Mouse (Mus musculus): Measurements from ENCODE around the gene Gnat1. TPM values are rescaled to one million over a fixed set of nuclear protein-coding genes. Genes with fewer than 3 reads are reported as not detected.
"Not testable (repeated sequence)": the region's sequence is repeated elsewhere in the genome, so short reads cannot be mapped to it uniquely, and the experiment has no call there.

Gnat1 gene
- polyA plus RNA-seq, 1 experiment from 2014 or later, result 2.2 TPM

GRCm38 (mm10) chr9:107682405-107682804 is 2.9 kb upstream of the Gnat1 start:
- no peaks in the 10 kb centered on the region for H3K27me3 ChIP-seq (replicated peaks)
- H3K4me2 ChIP-seq, result no peak overlapping the region
- H3K4me1 ChIP-seq, result no peaks in the 10 kb centered on the region
- no peak overlapping the region for H3K9ac ChIP-seq
- peaks cover 24% of the 10 kb centered on the region for H3K36me3 ChIP-seq (replicated peaks)
- WGBS, result 90% methylated on average over 20 of the region's 20 CpGs
- H3K9me3 ChIP-seq, result no peaks in the 10 kb centered on the region
- no peak overlapping the region for H3K27ac ChIP-seq
- ATAC-seq (replicated peaks), result no peak
- no peak overlapping the region for H3K4me3 ChIP-seq

GRCm38 (mm10) chr9:107678861-107679260 is 651 bp downstream of the Gnat1 start:
- H3K9ac ChIP-seq, result no peak overlapping the region
- ATAC-seq (replicated peaks), result no peak
- no peak overlapping the region for H3K27ac ChIP-seq
- H3K36me3 ChIP-seq (replicated peaks), result peaks cover 11% of the 10 kb centered on the region
- H3K4me1 ChIP-seq, result peaks cover 17% of the 10 kb centered on the region
- H3K4me3 ChIP-seq, result no peak overlapping the region
- 93% methylated on average over 2 of the region's 2 CpGs for WGBS
- no peaks in the 10 kb centered on the region for H3K9me3 ChIP-seq
- peaks cover 21% of the 10 kb centered on the region for H3K27me3 ChIP-seq (replicated peaks)
- no peak overlapping the region for H3K4me2 ChIP-seq

GRCm38 (mm10) chr9:107677819-107678526 is 1.5 kb downstream of the Gnat1 start:
- WGBS, result 34% methylated on average over 14 of the region's 14 CpGs
- H3K4me1 ChIP-seq, result peaks cover 17% of the 10 kb centered on the region
- H3K27me3 ChIP-seq (replicated peaks), result peaks cover 21% of the 10 kb centered on the region
- ATAC-seq (replicated peaks); H3K4me2 ChIP-seq; H3K27ac ChIP-seq; H3K36me3 ChIP-seq (replicated peaks); H3K9me3 ChIP-seq; H3K4me3 ChIP-seq; H3K9ac ChIP-seq: not testable (repeated sequence)

- WGBS, result 25% methylated on average over 17 of the region's 17 CpGs
- Histone ChIP-seq H3K36me3 (replicated peaks) (peaks cover under 1% of the 10 kb centered on the region), H3K4me2 (peak overlapping the region; percentile 62; the same call in 1 of the 2 replicates), H3K27ac (no peak overlapping the region), H3K4me1 (peaks cover 17% of the 10 kb centered on the region), H3K4me3 (no peak overlapping the region), H3K9ac (no peak overlapping the region), H3K27me3 (replicated peaks) (peaks cover 21% of the 10 kb centered on the region), H3K9me3 (no peaks in the 10 kb centered on the region)
- ATAC-seq (replicated peaks), result no peak
Observed at GRCm38 (mm10) chr9:107677091-107677784, 2.3 kb downstream of the Gnat1 start.

- H3K4me3 ChIP-seq, result peak overlapping the region; percentile 35
- H3K9ac ChIP-seq, result 0 out of 2 replicates have a peak overlapping the region, but pooled peaks have one; percentile 25
- under 1% methylated on average over 25 of the region's 25 CpGs for WGBS
- H3K4me1 ChIP-seq, result peaks cover 17% of the 10 kb centered on the region
- no peaks in the 10 kb centered on the region for H3K36me3 ChIP-seq (replicated peaks)
- H3K4me2 ChIP-seq, result peak overlapping the region; percentile 62
- no peak overlapping the region for H3K27ac ChIP-seq
- ATAC-seq (replicated peaks), result 0 out of 2 replicates have a peak, but pooled peaks have one; percentile 4
- H3K27me3 ChIP-seq (replicated peaks), result peaks cover 21% of the 10 kb centered on the region
- H3K9me3 ChIP-seq, result no peaks in the 10 kb centered on the region
Observed at GRCm38 (mm10) chr9:107676302-107676701, 3.2 kb downstream of the Gnat1 start.

GRCm38 (mm10) chr9:107675671-107676301 is 3.7 kb downstream of the Gnat1 start:
- Histone ChIP-seq H3K4me1 (peaks cover 17% of the 10 kb centered on the region), H3K27ac (no peak overlapping the region), H3K4me2 (peak overlapping the region; percentile 62), H3K9ac (0 out of 2 replicates have a peak overlapping the region, but pooled peaks have one; percentile 25), H3K27me3 (replicated peaks) (peaks cover 21% of the 10 kb centered on the region), H3K36me3 (replicated peaks) (no peaks in the 10 kb centered on the region), H3K9me3 (no peaks in the 10 kb centered on the region), H3K4me3 (peak overlapping the region; percentile 35)
- WGBS, result under 1% methylated on average over 39 of the region's 39 CpGs
- ATAC-seq (replicated peaks), result peak; percentile 48; the same call in 1 of the 2 replicates

- Histone ChIP-seq H3K4me1 (peaks cover 17% of the 10 kb centered on the region), H3K27me3 (replicated peaks) (peaks cover 21% of the 10 kb centered on the region), H3K9me3 (no peaks in the 10 kb centered on the region), H3K27ac (no peak overlapping the region), H3K36me3 (replicated peaks) (no peaks in the 10 kb centered on the region), H3K4me2 (no peak overlapping the region), H3K4me3 (no peak overlapping the region), H3K9ac (no peak overlapping the region)
- ATAC-seq (replicated peaks), result 0 out of 2 replicates have a peak, but pooled peaks have one; percentile 37
- WGBS, result 50% methylated on average over 9 of the region's 9 CpGs
Observed at GRCm38 (mm10) chr9:107674609-107675429, 4.7 kb downstream of the Gnat1 start.

GRCm38 (mm10) chr9:107670259-107670658 is 9.3 kb downstream of the Gnat1 start:
- ATAC-seq (replicated peaks), result no peak
- H3K27ac ChIP-seq, result no peak overlapping the region
- no peaks in the 10 kb centered on the region for H3K36me3 ChIP-seq (replicated peaks)
- H3K9me3 ChIP-seq, result no peaks in the 10 kb centered on the region
- H3K4me3 ChIP-seq, result no peak overlapping the region
- no peak overlapping the region for H3K4me2 ChIP-seq
- 50% methylated on average over 5 of the region's 5 CpGs for WGBS
- peaks cover 31% of the 10 kb centered on the region for H3K27me3 ChIP-seq (replicated peaks)
- H3K9ac ChIP-seq, result no peak overlapping the region
- peaks cover 18% of the 10 kb centered on the region for H3K4me1 ChIP-seq

GRCm38 (mm10) chr9:107669480-107669945 is 10.0 kb downstream of the Gnat1 start, which contains the start of gene Slc38a3:
Gene Slc38a3, minus strand, starts transcription at chr9:107669530.
- Histone ChIP-seq H3K9ac (no peak within 1 kb of the TSS), H3K27me3 (replicated peaks) (peaks cover 27% of the 10 kb centered on the region), H3K9me3 (no peaks in the 10 kb centered on the region), H3K4me3 (no peak within 1 kb of the TSS), H3K36me3 (replicated peaks) (no peaks in the 10 kb centered on the region), H3K27ac (no peak within 1 kb of the TSS), H3K4me2 (no peak within 1 kb of the TSS), H3K4me1 (peaks cover 18% of the 10 kb centered on the region)
- ATAC-seq (replicated peaks), result no peak
- 83% methylated on average over 9 of the region's 9 CpGs for WGBS

GRCm38 (mm10) chr9:107668916-107669315 is 10.6 kb downstream of the Gnat1 start:
- H3K4me1 ChIP-seq, result peaks cover 20% of the 10 kb centered on the region
- no peaks in the 10 kb centered on the region for H3K36me3 ChIP-seq (replicated peaks)
- no peak overlapping the region for H3K4me2 ChIP-seq
- peaks cover 24% of the 10 kb centered on the region for H3K27me3 ChIP-seq (replicated peaks)
- ATAC-seq (replicated peaks), result no peak
- no peak overlapping the region for H3K4me3 ChIP-seq
- no peak overlapping the region for H3K9ac ChIP-seq
- H3K9me3 ChIP-seq, result no peaks in the 10 kb centered on the region
- WGBS, result 67% methylated on average over 3 of the region's 3 CpGs
- no peak overlapping the region for H3K27ac ChIP-seq

GRCm38 (mm10) chr9:107668011-107668410 is 11.5 kb downstream of the Gnat1 start:
- Histone ChIP-seq H3K4me1 (peaks cover 30% of the 10 kb centered on the region), H3K36me3 (replicated peaks) (no peaks in the 10 kb centered on the region), H3K4me2 (no peak overlapping the region), H3K9me3 (no peaks in the 10 kb centered on the region), H3K4me3 (no peak overlapping the region), H3K9ac (no peak overlapping the region), H3K27me3 (replicated peaks) (peaks cover 24% of the 10 kb centered on the region), H3K27ac (no peak overlapping the region)
- ATAC-seq (replicated peaks), result no peak
- 32% methylated on average over 8 of the region's 8 CpGs for WGBS
